ENCODE assay signal across 10 mouse cellular contexts in the genomic region with DNA sequence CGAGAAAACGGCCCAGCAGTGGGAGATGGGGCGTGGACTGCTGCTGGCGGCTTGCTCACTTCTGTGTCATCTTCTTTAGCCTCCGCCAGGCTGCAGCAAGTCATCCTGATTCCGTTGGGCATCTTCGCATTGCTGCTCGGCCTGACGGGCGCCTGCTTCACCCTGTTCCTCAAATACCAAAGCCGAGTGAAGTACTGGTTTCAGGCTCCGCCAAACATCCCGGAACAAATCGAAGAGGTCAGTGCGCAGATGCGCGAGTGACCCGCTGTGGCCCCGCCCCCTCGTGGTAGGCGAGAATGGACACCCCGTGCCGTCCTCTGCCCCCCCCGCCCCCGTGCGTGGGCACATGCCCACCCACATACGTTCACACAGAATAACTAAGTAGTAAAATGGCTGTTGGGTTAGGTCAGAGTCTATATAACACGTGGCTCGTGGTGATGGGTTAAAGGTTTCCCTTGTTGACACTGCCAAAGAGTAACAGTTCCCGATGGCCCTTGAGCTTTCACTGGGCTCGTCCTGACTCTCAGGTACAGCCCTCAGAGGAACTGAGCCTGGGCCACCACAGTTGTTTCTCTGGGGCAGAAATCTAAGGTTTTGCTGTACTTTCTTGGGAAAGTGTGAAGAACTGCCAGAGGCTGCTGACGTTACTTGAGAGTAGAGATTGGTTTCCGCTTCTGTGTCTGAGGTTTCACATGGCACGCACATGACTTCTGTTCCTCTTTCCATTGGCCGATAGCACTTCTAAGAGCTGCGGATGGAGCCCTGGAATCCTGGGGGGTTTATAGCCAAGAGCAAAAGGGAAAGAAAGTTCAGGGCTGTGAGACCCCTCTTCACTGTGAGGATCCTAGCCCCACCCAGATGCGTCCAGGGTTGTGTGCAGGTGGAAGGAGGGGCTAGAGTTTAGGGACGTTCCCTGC. TPM values are rescaled to one million over a fixed set of nuclear protein-coding genes. Genes with fewer than 3 reads are reported as not detected.
A peak's percentile ranks its signal among the peaks of the same experiment; 100 is the strongest.
DNase-seq lines count a peak whose midpoint lies in the region; ATAC-seq and TF ChIP-seq lines count a peak whose summit lies in the region.
"Had no signal": no experiment of that assay in that cellular context is flagged by ENCODE, and none has a peak within 500 bp of the region (broad histone marks: within the 10 kb centered on the region; RNA-seq: fewer than 3 reads in every experiment).

No protein-coding gene starts in this region.

- no peak for ATAC-seq in forebrain, embryonic 12.5 days (ENCODE audit: low FRiP score)
- ATAC-seq in forebrain, embryonic 15.5 days (replicated peaks) = no peak
- ATAC-seq in midbrain, embryonic 15.5 days (replicated peaks) = no peak
- ATAC-seq in liver, postnatal 0 days = peak; percentile 77

- no peak for TF ChIP-seq POLR2A in bone marrow macrophage, adult 2 months (IDR thresholded peaks at IDR 0.05; ENCODE audit: borderline replicate concordance, low read depth, low read length)

- DNase-seq in midbrain, embryonic 10.5 days (ENCODE audit: low spot score) = no peak
- peak; percentile 70 for DNase-seq in liver, postnatal 0 days
- DNase-seq in ovary, postnatal 36 days (ENCODE audit: low spot score) = no peak
- DNase-seq in adrenal gland, adult 8-10 months = no peak

- peaks cover 30% of the 10 kb centered on the region for H3K36me3 ChIP-seq in forebrain, embryonic 12.5 days (replicated peaks)
- peaks cover 38% of the 10 kb centered on the region for H3K36me3 ChIP-seq in forebrain, embryonic 15.5 days
- peaks cover 52% of the 10 kb centered on the region for H3K36me3 ChIP-seq in midbrain, embryonic 10.5 days
- H3K36me3 ChIP-seq in midbrain, embryonic 15.5 days (replicated peaks) = 0 out of 2 replicates have a peak, but pooled peaks cover 10% of the 10 kb centered on the region
- peaks cover 49% of the 10 kb centered on the region for H3K36me3 ChIP-seq in liver, postnatal 0 days (replicated peaks; ENCODE audit: insufficient read depth, low read length)

- no peak overlapping the region for H3K27ac ChIP-seq in forebrain, embryonic 12.5 days
- no peak overlapping the region for H3K27ac ChIP-seq in forebrain, embryonic 15.5 days (replicated peaks)
- H3K27ac ChIP-seq in midbrain, embryonic 10.5 days (replicated peaks) = no peak overlapping the region
- no peak overlapping the region for H3K27ac ChIP-seq in midbrain, embryonic 15.5 days
- peak overlapping the region; percentile 86 for H3K27ac ChIP-seq in bone marrow macrophage, adult 2 months (ENCODE audit: insufficient read depth, low read depth, low read length)
- peak overlapping the region; percentile 37 for H3K27ac ChIP-seq in liver, postnatal 0 days (ENCODE audit: low read depth)
- H3K27ac ChIP-seq: heart, adult 2 months; limb, embryonic 12.5 days had no signal

- H3K9me3 ChIP-seq in forebrain, embryonic 12.5 days = no peaks in the 10 kb centered on the region
- H3K9me3 ChIP-seq in forebrain, embryonic 15.5 days = no peaks in the 10 kb centered on the region
- H3K9me3 ChIP-seq in midbrain, embryonic 10.5 days (replicated peaks) = no peaks in the 10 kb centered on the region
- H3K9me3 ChIP-seq in midbrain, embryonic 15.5 days = no peaks in the 10 kb centered on the region
- H3K9me3 ChIP-seq in liver, postnatal 0 days (ENCODE audit: low read length) = no peaks in the 10 kb centered on the region
- H3K9me3 ChIP-seq: limb, embryonic 12.5 days had no signal

- H3K4me1 ChIP-seq in forebrain, embryonic 12.5 days = no peaks in the 10 kb centered on the region
- no peaks in the 10 kb centered on the region for H3K4me1 ChIP-seq in forebrain, embryonic 15.5 days
- no peaks in the 10 kb centered on the region for H3K4me1 ChIP-seq in midbrain, embryonic 10.5 days
- no peaks in the 10 kb centered on the region for H3K4me1 ChIP-seq in midbrain, embryonic 15.5 days
- H3K4me1 ChIP-seq in bone marrow macrophage, adult 2 months (ENCODE audit: control insufficient read depth, insufficient read depth, low read length) = peaks cover 28% of the 10 kb centered on the region
- H3K4me1 ChIP-seq in liver, postnatal 0 days (ENCODE audit: insufficient read depth) = peaks cover 16% of the 10 kb centered on the region

- H3K27me3 ChIP-seq in forebrain, embryonic 12.5 days = no peaks in the 10 kb centered on the region
- no peaks in the 10 kb centered on the region for H3K27me3 ChIP-seq in forebrain, embryonic 15.5 days
- H3K27me3 ChIP-seq in midbrain, embryonic 10.5 days (ENCODE audit: low read depth, poor library complexity, severe bottlenecking) = no peaks in the 10 kb centered on the region
- no peaks in the 10 kb centered on the region for H3K27me3 ChIP-seq in midbrain, embryonic 15.5 days (replicated peaks)
- no peaks in the 10 kb centered on the region for H3K27me3 ChIP-seq in liver, postnatal 0 days (ENCODE audit: insufficient read depth, low read length)
- H3K27me3 ChIP-seq: limb, embryonic 12.5 days had no signal

- peak overlapping the region; percentile 26 for H3K4me2 ChIP-seq in forebrain, embryonic 12.5 days
- no peak overlapping the region for H3K4me2 ChIP-seq in forebrain, embryonic 15.5 days (replicated peaks)
- no peak overlapping the region for H3K4me2 ChIP-seq in midbrain, embryonic 15.5 days
- no peak overlapping the region for H3K4me2 ChIP-seq in liver, postnatal 0 days (ENCODE audit: low read depth, low read length)
- H3K4me2 ChIP-seq: limb, embryonic 12.5 days had no signal

- H3K9ac ChIP-seq in forebrain, embryonic 12.5 days = no peak overlapping the region
- H3K9ac ChIP-seq in forebrain, embryonic 15.5 days (replicated peaks) = no peak overlapping the region
- H3K9ac ChIP-seq in midbrain, embryonic 15.5 days = no peak overlapping the region
- H3K9ac ChIP-seq in liver, postnatal 0 days (replicated peaks) = no peak overlapping the region
- H3K9ac ChIP-seq: limb, embryonic 12.5 days had no signal

- no peak; the same call in 1 of the 2 replicates for TF ChIP-seq EP300 in liver, postnatal 0 days (IDR thresholded peaks at IDR 0.05; ENCODE audit: low read depth)

- no peak overlapping the region for H3K4me3 ChIP-seq in forebrain, embryonic 12.5 days (replicated peaks)
- no peak overlapping the region for H3K4me3 ChIP-seq in forebrain, embryonic 15.5 days
- peak overlapping the region; percentile 32 for H3K4me3 ChIP-seq in midbrain, embryonic 10.5 days
- H3K4me3 ChIP-seq in midbrain, embryonic 15.5 days = no peak overlapping the region
- no peak overlapping the region for H3K4me3 ChIP-seq in bone marrow macrophage, adult 2 months (ENCODE audit: insufficient read depth, low read length)
- no peak overlapping the region for H3K4me3 ChIP-seq in liver, postnatal 0 days (ENCODE audit: low read depth, low read length)
- H3K4me3 ChIP-seq: heart, adult 2 months; limb, embryonic 12.5 days had no signal

- no peak for TF ChIP-seq CTCF in bone marrow macrophage, adult 2 months (IDR thresholded peaks at IDR 0.05; ENCODE audit: low read depth, low read length)
- 0 out of 2 replicates have a peak, but pooled peaks have one; percentile 2 for TF ChIP-seq CTCF in liver, postnatal 0 days (IDR thresholded peaks at IDR 0.05; ENCODE audit: low read depth)

- WGBS in forebrain, embryonic 12.5 days = 72% methylated on average over 38 of the region's 38 CpGs
- 73% methylated on average over 38 of the region's 38 CpGs for WGBS in forebrain, embryonic 15.5 days
- WGBS in midbrain, embryonic 10.5 days = 64% methylated on average over 38 of the region's 38 CpGs
- WGBS in midbrain, embryonic 15.5 days = 73% methylated on average over 38 of the region's 38 CpGs
- 75% methylated on average over 38 of the region's 38 CpGs for WGBS in liver, postnatal 0 days (ENCODE audit: insufficient replicate concordance)

RNA-seq across cellular contexts. Expression of a gene that starts 14.9 kb away (rescaled TPM):
- polyA plus RNA-seq in forebrain, embryonic 12.5 days (2016; fragmentation: Nextera tagmentation; extraction: Ambion mirVana) = 27.9 and 31.9 TPM in 2 replicates
- polyA plus RNA-seq in forebrain, embryonic 15.5 days (2015; fragmentation: Nextera tagmentation; extraction: Ambion mirVana) = 104 and 105 TPM in 2 replicates
- polyA plus RNA-seq in midbrain, embryonic 10.5 days (2016; fragmentation: Nextera tagmentation; extraction: Ambion mirVana) = 23.8 and 34.5 TPM in 2 replicates
- 92.5 and 94.2 TPM in 2 replicates for polyA plus RNA-seq in midbrain, embryonic 15.5 days (2015; fragmentation: Nextera tagmentation; extraction: Ambion mirVana)
- polyA plus RNA-seq in bone marrow macrophage, adult 2 months (2012; ENCODE audit: insufficient read depth, insufficient read length, missing spikeins) = 193 and 222 TPM in 2 replicates
- 18.2 and 20.8 TPM in 2 replicates for polyA plus RNA-seq in liver, postnatal 0 days (2015; fragmentation: Nextera tagmentation; extraction: Ambion mirVana)
- 10 to 100 TPM; 21.8 to 35.9 (median 29.7) TPM for total RNA-seq in adrenal gland, adult 8-10 months (2022)

RNA-seq across cellular contexts. Expression of a gene that starts 35.8 kb away (rescaled TPM):
- polyA plus RNA-seq in forebrain, embryonic 12.5 days (2016; fragmentation: Nextera tagmentation; extraction: Ambion mirVana) = 38.7 and 41.2 TPM in 2 replicates
- 83.2 and 89.2 TPM in 2 replicates for polyA plus RNA-seq in forebrain, embryonic 15.5 days (2015; fragmentation: Nextera tagmentation; extraction: Ambion mirVana)
- 41.4 and 43.3 TPM in 2 replicates for polyA plus RNA-seq in midbrain, embryonic 10.5 days (2016; fragmentation: Nextera tagmentation; extraction: Ambion mirVana)
- 79.4 and 81.6 TPM in 2 replicates for polyA plus RNA-seq in midbrain, embryonic 15.5 days (2015; fragmentation: Nextera tagmentation; extraction: Ambion mirVana)
- polyA plus RNA-seq in bone marrow macrophage, adult 2 months (2012; ENCODE audit: insufficient read depth, insufficient read length, missing spikeins) = 78.7 and 80.3 TPM in 2 replicates
- 8.6 and 9.8 TPM in 2 replicates for polyA plus RNA-seq in liver, postnatal 0 days (2015; fragmentation: Nextera tagmentation; extraction: Ambion mirVana)
- 10 to 100 TPM; 46.4 to 63.8 (median 60.6) TPM for total RNA-seq in adrenal gland, adult 8-10 months (2022)

RNA-seq across cellular contexts. Expression of a gene that starts 57.0 kb away (rescaled TPM):
- 5.3 and 5.4 TPM in 2 replicates for polyA plus RNA-seq in forebrain, embryonic 12.5 days (2016; fragmentation: Nextera tagmentation; extraction: Ambion mirVana)
- polyA plus RNA-seq in forebrain, embryonic 15.5 days (2015; fragmentation: Nextera tagmentation; extraction: Ambion mirVana) = 8.0 and 9.0 TPM in 2 replicates
- polyA plus RNA-seq in midbrain, embryonic 10.5 days (2016; fragmentation: Nextera tagmentation; extraction: Ambion mirVana) = 4.0 and 4.9 TPM in 2 replicates
- polyA plus RNA-seq in midbrain, embryonic 15.5 days (2015; fragmentation: Nextera tagmentation; extraction: Ambion mirVana) = 7.1 and 7.8 TPM in 2 replicates
- polyA plus RNA-seq in bone marrow macrophage, adult 2 months (2012; ENCODE audit: insufficient read depth, insufficient read length, missing spikeins) = 7.5 and 7.9 TPM in 2 replicates
- polyA plus RNA-seq in liver, postnatal 0 days (2015; fragmentation: Nextera tagmentation; extraction: Ambion mirVana) = 3.6 and 4.3 TPM in 2 replicates
- 10 to 100 TPM; 13.3 to 17.8 (median 14.2) TPM for total RNA-seq in adrenal gland, adult 8-10 months (2022)

Comparison
In these comparisons a context has a peak if more than half of its experiments do, and no peak if none do; other contexts are left out.
1. H3K27ac ChIP-seq: peak in bone marrow macrophage, adult 2 months (single experiment) and liver, postnatal 0 days (single experiment); none in forebrain, embryonic 12.5 days (single experiment), forebrain, embryonic 15.5 days (single experiment), midbrain, embryonic 10.5 days (single experiment) and midbrain, embryonic 15.5 days (single experiment).